Mouse (Mus musculus): Measurements from ENCODE around the gene Grap2. TPM values are rescaled to one million over a fixed set of nuclear protein-coding genes. Genes with fewer than 3 reads are reported as not detected.

Gene Grap2
- polyA plus RNA-seq, 1 experiment from 2014 or later, result 0.97 TPM

GRCm38 (mm10) chr15:80544115-80544514 is 28.3 kb upstream of the Grap2 start:
- H3K4me3 ChIP-seq (ENCODE audit: low read depth, low read length), result no peak overlapping the region
- WGBS, result 61% methylated on average over 3 of the region's 3 CpGs
- H3K9me3 ChIP-seq (ENCODE audit: control insufficient read depth, low read length), result no peaks in the 10 kb centered on the region
- no peak for DNase-seq (ENCODE audit: low spot score)
- no peaks in the 10 kb centered on the region; the same call in 1 of the 2 replicates for H3K4me1 ChIP-seq (ENCODE audit: control insufficient read depth, insufficient read depth, low read length)
- no peak for ATAC-seq (ENCODE audit: low read depth)
- H3K27ac ChIP-seq (replicated peaks; ENCODE audit: low read depth, low read length), result no peak overlapping the region
- no peaks in the 10 kb centered on the region for H3K36me3 ChIP-seq (ENCODE audit: control insufficient read depth, insufficient read depth, low read length)
- no peaks in the 10 kb centered on the region for H3K27me3 ChIP-seq (replicated peaks; ENCODE audit: control insufficient read depth, insufficient read depth, low read length)
- H3K9ac ChIP-seq (ENCODE audit: low read depth, low read length), result no peak overlapping the region
- H3K4me2 ChIP-seq (ENCODE audit: low read depth, low read length), result no peak overlapping the region

- WGBS, result 62% methylated on average over 6 of the region's 6 CpGs
- Histone ChIP-seq H3K4me1 (ENCODE audit: control insufficient read depth, insufficient read depth, low read length) (no peaks in the 10 kb centered on the region), H3K9ac (ENCODE audit: low read depth, low read length) (no peak overlapping the region), H3K9me3 (ENCODE audit: control insufficient read depth, low read length) (no peaks in the 10 kb centered on the region), H3K36me3 (ENCODE audit: control insufficient read depth, insufficient read depth, low read length) (no peaks in the 10 kb centered on the region), H3K27me3 (replicated peaks; ENCODE audit: control insufficient read depth, insufficient read depth, low read length) (no peaks in the 10 kb centered on the region), H3K27ac (replicated peaks; ENCODE audit: low read depth, low read length) (no peak overlapping the region), H3K4me3 (ENCODE audit: low read depth, low read length) (no peak overlapping the region), H3K4me2 (ENCODE audit: low read depth, low read length) (no peak overlapping the region)
- DNase-seq (ENCODE audit: low spot score), result no peak
- no peak for ATAC-seq (ENCODE audit: low read depth)
Measured at GRCm38 (mm10) chr15:80545430-80545829, 27.0 kb upstream of the Grap2 start.

GRCm38 (mm10) chr15:80554860-80555822 is 17.3 kb upstream of the Grap2 start:
- Histone ChIP-seq H3K27me3 (replicated peaks; ENCODE audit: control insufficient read depth, insufficient read depth, low read length) (no peaks in the 10 kb centered on the region), H3K4me2 (ENCODE audit: low read depth, low read length) (no peak overlapping the region), H3K4me1 (ENCODE audit: control insufficient read depth, insufficient read depth, low read length) (no peaks in the 10 kb centered on the region), H3K9me3 (ENCODE audit: control insufficient read depth, low read length) (no peaks in the 10 kb centered on the region), H3K4me3 (ENCODE audit: low read depth, low read length) (no peak overlapping the region), H3K9ac (ENCODE audit: low read depth, low read length) (no peak overlapping the region), H3K27ac (replicated peaks; ENCODE audit: low read depth, low read length) (no peak overlapping the region), H3K36me3 (ENCODE audit: control insufficient read depth, insufficient read depth, low read length) (no peaks in the 10 kb centered on the region)
- DNase-seq (ENCODE audit: low spot score) (no peak), ATAC-seq (ENCODE audit: low read depth) (no peak)
- 91% methylated on average over 6 of the region's 6 CpGs for WGBS

GRCm38 (mm10) chr15:80556021-80556420 is 16.4 kb upstream of the Grap2 start:
- Histone ChIP-seq H3K4me3 (ENCODE audit: low read depth, low read length) (no peak overlapping the region), H3K9me3 (ENCODE audit: control insufficient read depth, low read length) (no peaks in the 10 kb centered on the region), H3K4me1 (ENCODE audit: control insufficient read depth, insufficient read depth, low read length) (no peaks in the 10 kb centered on the region), H3K27me3 (replicated peaks; ENCODE audit: control insufficient read depth, insufficient read depth, low read length) (no peaks in the 10 kb centered on the region), H3K4me2 (ENCODE audit: low read depth, low read length) (no peak overlapping the region), H3K36me3 (ENCODE audit: control insufficient read depth, insufficient read depth, low read length) (no peaks in the 10 kb centered on the region), H3K9ac (ENCODE audit: low read depth, low read length) (no peak overlapping the region), H3K27ac (replicated peaks; ENCODE audit: low read depth, low read length) (no peak overlapping the region)
- WGBS, result 64% methylated on average over 2 of the region's 2 CpGs
- ATAC-seq (ENCODE audit: low read depth) (no peak), DNase-seq (ENCODE audit: low spot score) (no peak)

- no peaks in the 10 kb centered on the region for H3K27me3 ChIP-seq (replicated peaks; ENCODE audit: control insufficient read depth, insufficient read depth, low read length)
- no peak overlapping the region for H3K4me3 ChIP-seq (ENCODE audit: low read depth, low read length)
- no peak overlapping the region for H3K4me2 ChIP-seq (ENCODE audit: low read depth, low read length)
- H3K27ac ChIP-seq (replicated peaks; ENCODE audit: low read depth, low read length), result no peak overlapping the region
- 64% methylated on average over 4 of the region's 4 CpGs for WGBS
- ATAC-seq (ENCODE audit: low read depth) (no peak), DNase-seq (ENCODE audit: low spot score) (no peak)
- no peaks in the 10 kb centered on the region for H3K36me3 ChIP-seq (ENCODE audit: control insufficient read depth, insufficient read depth, low read length)
- H3K4me1 ChIP-seq (ENCODE audit: control insufficient read depth, insufficient read depth, low read length), result no peaks in the 10 kb centered on the region
- H3K9me3 ChIP-seq (ENCODE audit: control insufficient read depth, low read length), result no peaks in the 10 kb centered on the region
- H3K9ac ChIP-seq (ENCODE audit: low read depth, low read length), result no peak overlapping the region
Measured at GRCm38 (mm10) chr15:80557745-80558144, 14.6 kb upstream of the Grap2 start.

GRCm38 (mm10) chr15:80559534-80559933 is 12.9 kb upstream of the Grap2 start:
- no peak overlapping the region for H3K4me3 ChIP-seq (ENCODE audit: low read depth, low read length)
- DNase-seq (ENCODE audit: low spot score), result no peak
- H3K27ac ChIP-seq (replicated peaks; ENCODE audit: low read depth, low read length), result no peak overlapping the region
- WGBS, result 56% methylated on average over 12 of the region's 12 CpGs
- H3K9me3 ChIP-seq (ENCODE audit: control insufficient read depth, low read length), result no peaks in the 10 kb centered on the region
- H3K27me3 ChIP-seq (replicated peaks; ENCODE audit: control insufficient read depth, insufficient read depth, low read length), result no peaks in the 10 kb centered on the region
- no peak overlapping the region for H3K4me2 ChIP-seq (ENCODE audit: low read depth, low read length)
- ATAC-seq (ENCODE audit: low read depth), result no peak
- no peaks in the 10 kb centered on the region for H3K4me1 ChIP-seq (ENCODE audit: control insufficient read depth, insufficient read depth, low read length)
- no peak overlapping the region for H3K9ac ChIP-seq (ENCODE audit: low read depth, low read length)
- no peaks in the 10 kb centered on the region for H3K36me3 ChIP-seq (ENCODE audit: control insufficient read depth, insufficient read depth, low read length)

- no peaks in the 10 kb centered on the region for H3K9me3 ChIP-seq (ENCODE audit: control insufficient read depth, low read length)
- 51% methylated on average over 14 of the region's 14 CpGs for WGBS
- H3K4me2 ChIP-seq (ENCODE audit: low read depth, low read length), result no peak overlapping the region
- no peaks in the 10 kb centered on the region for H3K4me1 ChIP-seq (ENCODE audit: control insufficient read depth, insufficient read depth, low read length)
- no peaks in the 10 kb centered on the region for H3K27me3 ChIP-seq (replicated peaks; ENCODE audit: control insufficient read depth, insufficient read depth, low read length)
- no peak overlapping the region for H3K4me3 ChIP-seq (ENCODE audit: low read depth, low read length)
- no peaks in the 10 kb centered on the region for H3K36me3 ChIP-seq (ENCODE audit: control insufficient read depth, insufficient read depth, low read length)
- H3K27ac ChIP-seq (replicated peaks; ENCODE audit: low read depth, low read length), result no peak overlapping the region
- DNase-seq (ENCODE audit: low spot score) (no peak), ATAC-seq (ENCODE audit: low read depth) (no peak)
- no peak overlapping the region for H3K9ac ChIP-seq (ENCODE audit: low read depth, low read length)
Measured at GRCm38 (mm10) chr15:80559978-80560377, 12.4 kb upstream of the Grap2 start.

GRCm38 (mm10) chr15:80560646-80561580 is 11.5 kb upstream of the Grap2 start:
- H3K9ac ChIP-seq (ENCODE audit: low read depth, low read length), result no peak overlapping the region
- WGBS, result 52% methylated on average over 15 of the region's 15 CpGs
- no peaks in the 10 kb centered on the region for H3K27me3 ChIP-seq (replicated peaks; ENCODE audit: control insufficient read depth, insufficient read depth, low read length)
- H3K9me3 ChIP-seq (ENCODE audit: control insufficient read depth, low read length), result no peaks in the 10 kb centered on the region
- no peak overlapping the region for H3K4me3 ChIP-seq (ENCODE audit: low read depth, low read length)
- no peak for DNase-seq (ENCODE audit: low spot score)
- no peaks in the 10 kb centered on the region for H3K4me1 ChIP-seq (ENCODE audit: control insufficient read depth, insufficient read depth, low read length)
- H3K36me3 ChIP-seq (ENCODE audit: control insufficient read depth, insufficient read depth, low read length), result no peaks in the 10 kb centered on the region
- no peak for ATAC-seq (ENCODE audit: low read depth)
- no peak overlapping the region for H3K27ac ChIP-seq (replicated peaks; ENCODE audit: low read depth, low read length)
- no peak overlapping the region for H3K4me2 ChIP-seq (ENCODE audit: low read depth, low read length)
